Mouse (Mus musculus) liver, embryonic 14.5 days (tissue): Measurements from ENCODE around the gene Arl5c. TPM values are rescaled to one million over a fixed set of nuclear protein-coding genes. Genes with fewer than 3 reads are reported as not detected.

Experiments
- ATAC-seq: fragments of 200-750 bp; cut with Nextera tagmentation; 2 replicates; pipeline ENCODE4 v1.8.0; 2017; ENCODE audit warnings: moderate number of reproducible peaks, mild to moderate bottlenecking, moderate library complexity; ENCODE audit not compliant: insufficient read depth
- DNase-seq, 3 experiments: peaks; one replicate each; pipeline ENCODE4 v3.0.0-alpha.2; 2012 to 2013; ENCODE audit warnings: low read depth in 3 of 3, low spot score in 3 of 3
- H3K27ac ChIP-seq: fragments of 300-500 bp; sonication (generic); 2 replicates; pipeline ENCODE4 v1.5.1; 2014; ENCODE audit warnings: moderate library complexity, mild to moderate bottlenecking, control low read depth, inconsistent platforms
- H3K27me3 ChIP-seq: fragments of 300-500 bp; sonication (generic); 2 replicates; pipeline ENCODE4 v1.6.1; 2014; ENCODE audit warnings: mild to moderate bottlenecking, low read length, moderate library complexity; ENCODE audit not compliant: control insufficient read depth, insufficient read depth
- H3K36me3 ChIP-seq: fragments of 300-500 bp; sonication (generic); replicated peaks from 2 replicates; pipeline ENCODE4 v1.6.1; 2014; ENCODE audit warnings: low read depth; ENCODE audit not compliant: control insufficient read depth, insufficient read depth
- H3K4me1 ChIP-seq, 2 experiments: fragments of 200-500 bp in 1 of 2; fragments of 300-500 bp in 1 of 2; sonication (generic) in 1 of 2; replicated peaks; 2 replicates each; pipeline ENCODE4 v1.6.1; 2012 to 2014; ENCODE audit warnings: antibody characterized with exemption in 1 of 2, inconsistent platforms in 1 of 2, low read length in 1 of 2; ENCODE audit not compliant: control insufficient read depth in 2 of 2, insufficient read depth in 2 of 2
- H3K4me2 ChIP-seq: fragments of 300-500 bp; sonication (generic); 2 replicates; pipeline ENCODE4 v1.6.1; 2014; ENCODE audit warnings: low read depth, mild to moderate bottlenecking, control low read depth, moderate library complexity
- H3K4me3 ChIP-seq, 2 experiments: fragments of 200-500 bp in 1 of 2; fragments of 300-500 bp in 1 of 2; sonication (generic) in 1 of 2; 2 replicates each; pipeline ENCODE4 v1.5.1; 2012 to 2014; ENCODE audit warnings: low read depth in 2 of 2, low read length in 2 of 2, mild to moderate bottlenecking in 2 of 2, control low read depth in 1 of 2, inconsistent platforms in 1 of 2, moderate library complexity in 1 of 2; ENCODE audit not compliant: insufficient read depth in 1 of 2
- H3K9ac ChIP-seq: fragments of 300-500 bp; sonication (generic); replicated peaks from 2 replicates; pipeline ENCODE4 v1.6.1; 2014; ENCODE audit warnings: mild to moderate bottlenecking, control low read depth, moderate library complexity
- H3K9me3 ChIP-seq: fragments of 300-500 bp; sonication (generic); 2 replicates; pipeline ENCODE4 v1.6.1; 2016; ENCODE audit warnings: low read length, mixed read lengths; ENCODE audit not compliant: control insufficient read depth
- CTCF ChIP-seq: IDR thresholded peaks from 2 replicates; pipeline ENCODE4 v1.5.1; 2016; ENCODE audit warnings: antibody characterized with exemption, low read depth, control low read depth
- EP300 ChIP-seq: IDR thresholded peaks from 2 replicates; pipeline ENCODE4 v1.6.1; 2016; ENCODE audit warnings: antibody characterized with exemption, low read depth
- WGBS: fragments of 180-500 bp; shearing (Covaris S2); extraction: QIAGEN DNeasy Blood & Tissue Kit; methylation state at CpG from one replicate; pipeline ENCODE4 v1.1.7; 2014; ENCODE audit not compliant: insufficient replicate concordance; 5-methylcytosine and 5-hydroxymethylcytosine counted together
- polyA plus RNA-seq, 2 experiments: library from polyadenylated mRNA; depleted of rRNA in 1 of 2; stranded (reverse) in 1 of 2; unstranded in 1 of 2; fragments of >200 nt; fragmentation: Nextera tagmentation in 1 of 2; extraction: Ambion mirVana in 1 of 2; gene quantifications; 2 replicates each; pipeline versions ENCODE4 v1.2.1 to v1.2.3; 2012 to 2014

The Arl5c gene
- polyA plus RNA-seq, 2 experiments = 2.2 to 6.4 TPM

GRCm38 (mm10) chr11:98001351-98001824 is 5.4 kb upstream of the Arl5c start:
- Histone ChIP-seq H3K4me3 (no peak overlapping the region), H3K27me3 (peaks cover 7% of the 10 kb centered on the region), H3K9me3 (no peaks in the 10 kb centered on the region), H3K27ac (no peak overlapping the region), H3K36me3 (no peaks in the 10 kb centered on the region), H3K9ac (no peak overlapping the region), H3K4me2 (no peak overlapping the region), H3K4me1 (peaks cover 0 to 12% of the 10 kb centered on the region in 2 experiments; a peak in 2 of 4 replicates)
- TF ChIP-seq CTCF = no peak
- no peak for TF ChIP-seq EP300
- no peak for DNase-seq
- no peak for ATAC-seq
- 26% methylated on average over 11 of the region's 11 CpGs for WGBS

- 22% methylated on average over 7 of the region's 7 CpGs for WGBS
- Histone ChIP-seq H3K27me3 (peaks cover 7% of the 10 kb centered on the region), H3K4me2 (no peak overlapping the region), H3K36me3 (no peaks in the 10 kb centered on the region), H3K4me1 (peaks cover 0 to 14% of the 10 kb centered on the region in 2 experiments; a peak in 2 of 4 replicates), H3K4me3 (no peak overlapping the region), H3K27ac (no peak overlapping the region), H3K9me3 (no peaks in the 10 kb centered on the region), H3K9ac (no peak overlapping the region)
- no peak for ATAC-seq
- no peak for TF ChIP-seq CTCF
- no peak for TF ChIP-seq EP300
- DNase-seq = no peak
These were observed 4.6 kb upstream of the Arl5c start for GRCm38 (mm10) chr11:98000378-98001140.

- Histone ChIP-seq H3K4me3 (no peak overlapping the region), H3K36me3 (no peaks in the 10 kb centered on the region), H3K9me3 (no peaks in the 10 kb centered on the region), H3K27me3 (peaks cover 7% of the 10 kb centered on the region), H3K27ac (no peak overlapping the region), H3K9ac (no peak overlapping the region), H3K4me1 (peaks cover 0 to 16% of the 10 kb centered on the region in 2 experiments; a peak in 3 of 4 replicates), H3K4me2 (no peak overlapping the region)
- WGBS = 42% methylated on average over 5 of the region's 5 CpGs
- ATAC-seq (no peak), DNase-seq (no peak)
- no peak for TF ChIP-seq CTCF
- no peak for TF ChIP-seq EP300
These were observed 3.8 kb upstream of the Arl5c start for GRCm38 (mm10) chr11:97999748-98000147.

- TF ChIP-seq CTCF (no peak), EP300 (no peak)
- no peak for ATAC-seq
- no peak for DNase-seq
- H3K27ac ChIP-seq = no peak overlapping the region
- H3K9ac ChIP-seq = no peak overlapping the region
- 23% methylated on average over 7 of the region's 7 CpGs for WGBS
- peaks cover 0 to 20% of the 10 kb centered on the region in 2 experiments; a peak in 3 of 4 replicates for H3K4me1 ChIP-seq
- no peaks in the 10 kb centered on the region for H3K36me3 ChIP-seq
- H3K4me3 ChIP-seq = no peak overlapping the region
- no peak overlapping the region for H3K4me2 ChIP-seq
- H3K27me3 ChIP-seq = peaks cover 7% of the 10 kb centered on the region
- no peaks in the 10 kb centered on the region for H3K9me3 ChIP-seq
These were observed 3.1 kb upstream of the Arl5c start for GRCm38 (mm10) chr11:97998898-97999608.
